Mouse (Mus musculus): ENCODE results near the gene Met. TPM values are rescaled to one million over a fixed set of nuclear protein-coding genes. Genes with fewer than 3 reads are reported as not detected.

The Met gene
- total RNA-seq, 1 experiment from 2014 or later: 5.3 TPM

- DNase-seq: no peak
Observed at GRCm38 (mm10) chr6:17549645-17550044, 86.0 kb downstream of the Met start.

- no peak for DNase-seq
Observed at GRCm38 (mm10) chr6:17554263-17554662, 90.7 kb downstream of the Met start.

GRCm38 (mm10) chr6:17554757-17555156, 91.2 kb downstream of the Met start:
- no peak for DNase-seq

- no peak for DNase-seq
Observed at GRCm38 (mm10) chr6:17555719-17556118, 92.1 kb downstream of the Met start.

- DNase-seq: peak; percentile 4
Observed at GRCm38 (mm10) chr6:17559657-17560056, 96.1 kb downstream of the Met start.

GRCm38 (mm10) chr6:17561347-17561746, 97.7 kb downstream of the Met start:
- no peak for DNase-seq

- no peak for DNase-seq
Observed at GRCm38 (mm10) chr6:17561886-17562285, 98.3 kb downstream of the Met start.

GRCm38 (mm10) chr6:17562472-17563088, 99.0 kb downstream of the Met start:
- no peak for DNase-seq

GRCm38 (mm10) chr6:17568702-17569352, 105.2 kb downstream of the Met start:
- no peak for DNase-seq

- no peak for DNase-seq
Observed at GRCm38 (mm10) chr6:17573227-17573626, 109.6 kb downstream of the Met start.

- DNase-seq: no peak
Observed at GRCm38 (mm10) chr6:17573732-17574131, 110.1 kb downstream of the Met start.

GRCm38 (mm10) chr6:17578092-17578760, 114.6 kb downstream of the Met start:
- DNase-seq: no peak

GRCm38 (mm10) chr6:17580349-17580748, 116.7 kb downstream of the Met start:
- no peak for DNase-seq

GRCm38 (mm10) chr6:17583982-17584381, 120.4 kb downstream of the Met start:
- peak; percentile 74 for DNase-seq

- peak; percentile 74 for DNase-seq
Observed at GRCm38 (mm10) chr6:17589049-17589952, 125.7 kb downstream of the Met start.

GRCm38 (mm10) chr6:17589953-17590627, 126.5 kb downstream of the Met start:
- DNase-seq: no peak

- no peak for DNase-seq
Observed at GRCm38 (mm10) chr6:17593971-17594370, 130.4 kb downstream of the Met start.

- no peak for DNase-seq
Observed at GRCm38 (mm10) chr6:17595712-17596462, 132.3 kb downstream of the Met start.

GRCm38 (mm10) chr6:17599373-17599772, 135.8 kb downstream of the Met start:
- DNase-seq: no peak

GRCm38 (mm10) chr6:17601526-17601925, 137.9 kb downstream of the Met start:
- no peak for DNase-seq

GRCm38 (mm10) chr6:17606915-17607314, 143.3 kb downstream of the Met start:
- no peak for DNase-seq

All from adrenal gland, postnatal 25 days (tissue).